Mouse (Mus musculus): ENCODE measurements at regions not wholly inside any gene's neighbourhood (a gene's known extent, or its start where the extent isn't known, plus 50 kb on each side); places are given as distances from the start of the nearest gene placed in this dataset.

DNA sequence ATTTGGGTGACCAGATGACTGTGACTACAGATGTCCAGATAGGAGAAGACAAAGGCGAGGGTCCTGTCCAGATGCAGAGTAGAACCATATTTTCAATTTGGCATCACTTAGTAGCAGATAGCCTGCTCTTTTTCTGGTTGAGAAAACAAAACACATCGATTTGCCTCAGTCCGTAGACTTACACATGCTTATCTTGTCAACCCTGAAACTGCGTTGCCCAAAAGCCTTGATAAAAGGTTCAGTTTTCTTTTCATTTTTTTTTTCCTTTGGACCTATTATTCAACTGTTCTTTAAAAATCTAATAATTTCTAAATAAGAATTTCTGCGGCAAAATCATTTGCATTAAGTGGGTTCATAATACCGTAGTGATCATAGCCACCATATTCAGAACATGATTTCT, 64.0 kb upstream of the Ltbp1 start:
- Histone ChIP-seq H3K27ac (ENCODE audit: insufficient read depth, low read depth, low read length) (no peak overlapping the region), H3K27me3 (replicated peaks; ENCODE audit: control insufficient read depth, insufficient read depth, low read length) (no peaks in the 10 kb centered on the region), H3K4me1 (ENCODE audit: control insufficient read depth, insufficient read depth, low read length) (no peaks in the 10 kb centered on the region), H3K36me3 (ENCODE audit: control insufficient read depth, insufficient read depth, low read length) (no peaks in the 10 kb centered on the region), H3K4me3 (ENCODE audit: insufficient read depth, low read depth, low read length) (no peak overlapping the region)
- 94% methylated on average over 6 of the region's 6 CpGs for WGBS
- TF ChIP-seq POLR2A (IDR thresholded peaks at IDR 0.05; ENCODE audit: low read depth, low read length), result no peak
- no peak for TF ChIP-seq CTCF (conservative IDR thresholded peaks at IDR 0.05; ENCODE audit: insufficient read depth, insufficient read length, low read depth, low read length)
- no peak for DNase-seq

DNA sequence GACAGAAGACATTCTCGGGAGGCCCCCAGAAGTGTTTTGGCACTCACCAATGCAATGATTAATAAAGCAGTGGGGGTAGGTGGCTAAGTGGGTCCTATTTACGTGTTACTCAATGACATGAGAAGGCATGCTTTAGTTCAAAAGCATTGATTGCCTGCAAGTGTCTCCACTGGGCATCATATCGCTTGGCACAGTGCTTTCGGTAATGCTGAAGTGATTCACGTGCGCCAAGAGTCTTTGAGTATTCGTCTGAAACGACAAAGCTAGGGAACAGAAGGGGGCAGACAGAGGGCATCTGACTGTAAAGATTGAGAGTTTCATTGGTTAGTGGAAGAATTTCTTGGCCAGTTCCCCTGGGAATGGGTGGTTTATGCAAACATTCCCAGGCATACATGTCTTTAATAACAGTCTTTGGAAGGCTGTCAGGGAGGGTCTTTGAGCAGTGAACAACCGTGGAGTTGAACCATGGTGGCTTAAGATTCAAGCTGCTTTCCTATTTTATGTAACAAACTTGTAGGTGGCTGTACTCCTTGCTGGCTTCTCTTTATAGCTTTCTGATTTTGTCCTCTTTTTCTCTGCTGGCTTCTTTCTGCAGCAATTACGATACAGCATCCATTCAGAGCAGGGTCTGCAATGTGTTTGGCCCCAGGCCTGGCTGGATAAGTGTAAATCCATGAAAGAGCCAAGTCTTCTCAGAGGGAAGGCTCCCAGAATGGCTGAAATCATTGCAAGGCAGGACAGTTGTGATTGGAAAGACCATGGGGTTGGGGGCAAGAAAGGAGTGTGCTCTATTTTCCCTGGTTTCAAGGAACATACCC, 62.2 kb upstream of the Ltbp1 start:
- no peak overlapping the region for H3K4me3 ChIP-seq (ENCODE audit: insufficient read depth, low read depth, low read length)
- no peak for TF ChIP-seq POLR2A (IDR thresholded peaks at IDR 0.05; ENCODE audit: low read depth, low read length)
- no peak for TF ChIP-seq CTCF (conservative IDR thresholded peaks at IDR 0.05; ENCODE audit: insufficient read depth, insufficient read length, low read depth, low read length)
- no peak overlapping the region for H3K27ac ChIP-seq (ENCODE audit: insufficient read depth, low read depth, low read length)
- WGBS, result 83% methylated on average over 10 of the region's 10 CpGs
- DNase-seq, result no peak
- H3K27me3 ChIP-seq (replicated peaks; ENCODE audit: control insufficient read depth, insufficient read depth, low read length), result no peaks in the 10 kb centered on the region
- no peaks in the 10 kb centered on the region for H3K36me3 ChIP-seq (ENCODE audit: control insufficient read depth, insufficient read depth, low read length)
- H3K4me1 ChIP-seq (ENCODE audit: control insufficient read depth, insufficient read depth, low read length), result no peaks in the 10 kb centered on the region

DNA sequence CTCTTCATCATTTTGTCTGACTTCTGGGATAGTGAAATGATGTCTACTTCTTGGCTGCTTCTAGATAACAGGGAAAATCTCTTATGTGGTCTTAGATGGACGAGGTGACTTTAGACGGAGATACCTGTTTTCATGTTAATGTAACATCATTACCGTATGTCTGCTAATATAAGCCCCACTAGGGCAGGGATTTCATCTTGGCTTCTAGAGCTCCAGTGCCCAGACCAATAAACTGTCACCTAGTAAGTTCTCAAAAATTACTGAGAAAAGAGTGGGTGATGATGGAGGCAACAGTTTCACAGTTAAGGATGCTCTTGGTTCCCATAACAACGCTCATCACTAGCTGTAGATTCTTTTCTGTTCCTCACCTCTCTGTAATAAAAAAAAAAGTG, 61.6 kb upstream of the Ltbp1 start:
- Histone ChIP-seq H3K4me1 (ENCODE audit: control insufficient read depth, insufficient read depth, low read length) (no peaks in the 10 kb centered on the region), H3K4me3 (ENCODE audit: insufficient read depth, low read depth, low read length) (no peak overlapping the region), H3K36me3 (ENCODE audit: control insufficient read depth, insufficient read depth, low read length) (no peaks in the 10 kb centered on the region), H3K27ac (ENCODE audit: insufficient read depth, low read depth, low read length) (no peak overlapping the region), H3K27me3 (replicated peaks; ENCODE audit: control insufficient read depth, insufficient read depth, low read length) (no peaks in the 10 kb centered on the region)
- TF ChIP-seq POLR2A (IDR thresholded peaks at IDR 0.05; ENCODE audit: low read depth, low read length), result no peak
- no peak for TF ChIP-seq CTCF (conservative IDR thresholded peaks at IDR 0.05; ENCODE audit: insufficient read depth, insufficient read length, low read depth, low read length)
- DNase-seq, result no peak
- WGBS, result 52% methylated on average over 4 of the region's 4 CpGs

DNA sequence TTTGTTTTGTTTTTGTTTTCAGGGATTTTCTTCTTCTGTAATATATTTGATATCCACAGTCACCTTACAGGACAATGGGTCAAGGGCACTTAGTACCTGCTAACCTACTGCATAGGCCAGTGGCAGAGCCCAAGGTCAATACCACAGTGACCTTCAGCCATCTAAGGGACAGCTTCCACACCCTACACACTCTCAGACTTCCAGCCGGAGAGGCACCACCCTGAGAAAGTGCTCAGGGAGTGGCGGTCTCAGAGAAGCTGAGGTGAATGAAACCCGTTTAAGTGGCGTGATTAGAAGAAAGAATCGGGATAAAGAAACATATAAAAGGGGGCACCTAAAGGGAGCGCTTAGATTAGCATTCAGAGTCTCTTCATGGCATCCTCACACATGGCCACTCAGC, 60.2 kb upstream of the Ltbp1 start:
- H3K4me3 ChIP-seq (ENCODE audit: insufficient read depth, low read depth, low read length), result no peak overlapping the region
- no peaks in the 10 kb centered on the region for H3K36me3 ChIP-seq (ENCODE audit: control insufficient read depth, insufficient read depth, low read length)
- no peak overlapping the region for H3K27ac ChIP-seq (ENCODE audit: insufficient read depth, low read depth, low read length)
- no peaks in the 10 kb centered on the region for H3K27me3 ChIP-seq (replicated peaks; ENCODE audit: control insufficient read depth, insufficient read depth, low read length)
- TF ChIP-seq CTCF (conservative IDR thresholded peaks at IDR 0.05; ENCODE audit: insufficient read depth, insufficient read length, low read depth, low read length) (no peak), POLR2A (IDR thresholded peaks at IDR 0.05; ENCODE audit: low read depth, low read length) (no peak)
- no peaks in the 10 kb centered on the region for H3K4me1 ChIP-seq (ENCODE audit: control insufficient read depth, insufficient read depth, low read length)
- 88% methylated on average over 6 of the region's 6 CpGs for WGBS
- no peak for DNase-seq

DNA sequence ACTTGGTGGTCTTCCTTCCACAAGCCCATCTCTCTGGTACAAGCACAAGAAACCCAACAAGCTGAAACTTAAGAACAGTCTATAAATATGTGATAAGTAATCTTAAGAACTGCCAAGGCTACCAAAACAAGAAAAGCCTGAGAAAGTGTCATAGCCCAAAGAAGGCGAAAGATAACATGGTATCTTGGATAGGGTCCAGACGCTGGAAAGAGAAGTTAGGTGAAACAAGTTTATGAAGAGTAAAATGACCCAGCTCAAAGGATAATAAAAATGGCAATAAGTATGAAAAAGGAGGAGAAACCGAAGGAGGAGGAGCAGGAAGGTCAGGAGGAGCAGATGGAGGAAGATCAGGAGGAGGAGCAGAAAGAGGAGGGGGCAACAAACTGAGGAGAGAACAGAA, 56.9 kb upstream of the Ltbp1 start:
- 71% methylated on average over 3 of the region's 3 CpGs for WGBS
- no peak for TF ChIP-seq CTCF (conservative IDR thresholded peaks at IDR 0.05; ENCODE audit: insufficient read depth, insufficient read length, low read depth, low read length)
- no peak for TF ChIP-seq POLR2A (IDR thresholded peaks at IDR 0.05; ENCODE audit: low read depth, low read length)
- Histone ChIP-seq H3K27ac (ENCODE audit: insufficient read depth, low read depth, low read length) (no peak overlapping the region), H3K27me3 (replicated peaks; ENCODE audit: control insufficient read depth, insufficient read depth, low read length) (no peaks in the 10 kb centered on the region), H3K4me3 (ENCODE audit: insufficient read depth, low read depth, low read length) (no peak overlapping the region), H3K36me3 (ENCODE audit: control insufficient read depth, insufficient read depth, low read length) (no peaks in the 10 kb centered on the region), H3K4me1 (ENCODE audit: control insufficient read depth, insufficient read depth, low read length) (no peaks in the 10 kb centered on the region)
- DNase-seq, result no peak

DNA sequence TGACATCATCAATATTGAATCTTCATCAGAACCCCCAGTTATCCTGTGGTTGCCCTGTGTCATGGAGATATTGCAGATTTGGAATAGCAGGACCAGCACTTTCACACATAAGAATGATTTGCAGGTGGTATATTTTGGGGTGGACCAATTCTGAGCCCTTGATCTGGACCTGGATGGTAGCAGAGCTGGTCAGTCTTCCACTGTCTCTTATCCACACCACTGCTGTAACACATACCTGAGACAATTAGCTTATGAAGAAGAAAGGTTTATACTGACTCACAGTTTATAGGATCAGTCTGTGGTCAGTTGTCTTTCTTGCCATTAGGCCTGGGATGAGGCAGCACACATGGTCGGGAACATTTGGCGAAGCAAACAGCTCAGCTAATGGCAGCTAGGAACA, 55.1 kb upstream of the Ltbp1 start:
- Histone ChIP-seq H3K27me3 (replicated peaks; ENCODE audit: control insufficient read depth, insufficient read depth, low read length) (no peaks in the 10 kb centered on the region), H3K4me1 (ENCODE audit: control insufficient read depth, insufficient read depth, low read length) (no peaks in the 10 kb centered on the region), H3K36me3 (ENCODE audit: control insufficient read depth, insufficient read depth, low read length) (no peaks in the 10 kb centered on the region), H3K27ac (ENCODE audit: insufficient read depth, low read depth, low read length) (no peak overlapping the region), H3K4me3 (ENCODE audit: insufficient read depth, low read depth, low read length) (no peak overlapping the region)
- TF ChIP-seq POLR2A (IDR thresholded peaks at IDR 0.05; ENCODE audit: low read depth, low read length), result no peak
- no peak for TF ChIP-seq CTCF (conservative IDR thresholded peaks at IDR 0.05; ENCODE audit: insufficient read depth, insufficient read length, low read depth, low read length)
- WGBS, result 97% methylated on average over 2 of the region's 2 CpGs
- DNase-seq, result no peak

DNA sequence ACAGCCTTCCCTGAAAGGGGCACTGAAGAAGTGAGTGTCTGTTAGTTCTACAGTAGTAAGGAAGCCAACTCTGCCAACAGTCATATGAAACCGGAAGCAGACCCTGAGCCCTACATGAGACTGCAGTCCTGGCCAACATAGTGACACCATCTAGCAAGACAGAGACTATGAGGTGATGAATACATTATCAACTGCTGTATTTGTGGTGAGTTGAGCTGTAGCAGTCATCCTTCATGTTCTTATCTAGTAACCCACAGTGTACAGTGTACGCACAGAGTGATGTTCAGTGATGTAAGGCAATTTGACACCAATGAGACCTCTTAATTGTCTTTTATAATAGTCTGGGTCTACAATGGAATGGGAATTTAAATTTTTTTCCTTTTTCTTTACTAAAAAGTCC, 50.4 kb upstream of the Ltbp1 start:
- no peaks in the 10 kb centered on the region for H3K27me3 ChIP-seq (replicated peaks; ENCODE audit: control insufficient read depth, insufficient read depth, low read length)
- no peak overlapping the region for H3K4me3 ChIP-seq (ENCODE audit: insufficient read depth, low read depth, low read length)
- H3K36me3 ChIP-seq (ENCODE audit: control insufficient read depth, insufficient read depth, low read length), result no peaks in the 10 kb centered on the region
- H3K27ac ChIP-seq (ENCODE audit: insufficient read depth, low read depth, low read length), result no peak overlapping the region
- H3K4me1 ChIP-seq (ENCODE audit: control insufficient read depth, insufficient read depth, low read length), result no peaks in the 10 kb centered on the region
- no peak for DNase-seq
- WGBS, result 89% methylated on average over 2 of the region's 2 CpGs
- no peak for TF ChIP-seq POLR2A (IDR thresholded peaks at IDR 0.05; ENCODE audit: low read depth, low read length)
- no peak for TF ChIP-seq CTCF (conservative IDR thresholded peaks at IDR 0.05; ENCODE audit: insufficient read depth, insufficient read length, low read depth, low read length)

All from kidney, adult 2 months (tissue).